Mouse (Mus musculus) limb, embryonic 13.5 days (tissue): ENCODE data around the gene Eif3k. TPM values are rescaled to one million over a fixed set of nuclear protein-coding genes. Genes with fewer than 3 reads are reported as not detected.

Source experiments
- ATAC-seq: fragments of 200-750 bp; cut with Nextera tagmentation; 2 replicates; pipeline ENCODE4 v1.8.0; 2017; ENCODE audit warnings: low read depth, moderate number of reproducible peaks, moderate TSS enrichment; ENCODE audit not compliant: low FRiP score
- H3K27ac ChIP-seq: fragments of 300-500 bp; sonication (generic); 2 replicates; pipeline ENCODE4 v1.5.1; 2015; ENCODE audit warnings: inconsistent platforms, mild to moderate bottlenecking, moderate library complexity
- H3K27me3 ChIP-seq: fragments of 300-500 bp; sonication (generic); 2 replicates; pipeline ENCODE4 v1.6.1; 2015; ENCODE audit warnings: mild to moderate bottlenecking, inconsistent platforms
- H3K36me3 ChIP-seq: fragments of 300-500 bp; sonication (generic); 2 replicates; pipeline ENCODE4 v1.6.1; 2015; ENCODE audit warnings: inconsistent platforms, mild to moderate bottlenecking, moderate library complexity
- H3K4me1 ChIP-seq: fragments of 300-500 bp; sonication (generic); 2 replicates; pipeline ENCODE4 v1.6.1; 2015; ENCODE audit warnings: inconsistent platforms
- H3K4me2 ChIP-seq: fragments of 300-500 bp; sonication (generic); replicated peaks from 2 replicates; pipeline ENCODE4 v1.6.1; 2015; ENCODE audit warnings: inconsistent platforms, mild to moderate bottlenecking, moderate library complexity
- H3K4me3 ChIP-seq: fragments of 300-500 bp; sonication (generic); 2 replicates; pipeline ENCODE4 v1.5.1; 2015; ENCODE audit warnings: moderate library complexity, mild to moderate bottlenecking, inconsistent platforms
- H3K9ac ChIP-seq: fragments of 300-500 bp; sonication (generic); 2 replicates; pipeline ENCODE4 v1.6.1; 2015; ENCODE audit warnings: mild to moderate bottlenecking, inconsistent platforms
- H3K9me3 ChIP-seq: fragments of 300-500 bp; sonication (generic); 2 replicates; pipeline ENCODE4 v1.6.1; 2016; ENCODE audit warnings: inconsistent platforms
- WGBS: fragments of 180-500 bp; shearing (Covaris S2); methylation state at CpG from one replicate; pipeline ENCODE4 v1.1.7; 2015; 5-methylcytosine and 5-hydroxymethylcytosine counted together
- polyA plus RNA-seq: library from polyadenylated mRNA; unstranded; fragments of >200 nt; fragmentation: Nextera tagmentation; extraction: Ambion mirVana; gene quantifications from 2 replicates; pipeline ENCODE4 v1.2.1, GENCODE M21; 2015

Eif3k gene
- polyA plus RNA-seq, 1 experiment from 2014 or later, result 422 TPM

DNA sequence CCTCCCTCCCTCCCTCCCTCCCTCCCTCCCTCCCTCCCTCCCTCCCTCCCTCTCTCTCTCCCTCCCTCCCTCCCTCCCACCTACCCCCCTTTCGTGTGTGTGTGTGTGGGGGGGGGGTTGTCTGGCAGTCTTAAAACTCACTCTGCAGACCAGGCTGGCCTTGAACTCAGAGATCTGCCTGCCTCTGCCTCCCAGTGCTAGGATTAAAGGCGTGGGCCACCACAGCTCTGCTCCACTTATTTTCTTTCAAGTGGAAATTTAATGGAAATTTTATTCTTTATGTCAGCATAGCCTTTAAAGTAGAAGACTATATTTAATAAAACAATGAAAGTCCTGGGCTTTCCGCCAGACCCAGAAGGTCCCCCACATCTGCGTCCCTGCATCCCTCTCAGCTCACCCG lies 15.5 kb downstream of the Eif3k start:
- no peak for ATAC-seq
- no peak overlapping the region for H3K4me2 ChIP-seq
- no peak overlapping the region for H3K4me3 ChIP-seq
- H3K27ac ChIP-seq, result no peak overlapping the region
- H3K4me1 ChIP-seq, result peaks cover 6% of the 10 kb centered on the region
- H3K27me3 ChIP-seq, result no peaks in the 10 kb centered on the region
- no peak overlapping the region for H3K9ac ChIP-seq
- no peaks in the 10 kb centered on the region for H3K9me3 ChIP-seq
- 65% methylated on average over 4 of the region's 5 CpGs for WGBS
- H3K36me3 ChIP-seq, result peaks cover 25% of the 10 kb centered on the region

DNA sequence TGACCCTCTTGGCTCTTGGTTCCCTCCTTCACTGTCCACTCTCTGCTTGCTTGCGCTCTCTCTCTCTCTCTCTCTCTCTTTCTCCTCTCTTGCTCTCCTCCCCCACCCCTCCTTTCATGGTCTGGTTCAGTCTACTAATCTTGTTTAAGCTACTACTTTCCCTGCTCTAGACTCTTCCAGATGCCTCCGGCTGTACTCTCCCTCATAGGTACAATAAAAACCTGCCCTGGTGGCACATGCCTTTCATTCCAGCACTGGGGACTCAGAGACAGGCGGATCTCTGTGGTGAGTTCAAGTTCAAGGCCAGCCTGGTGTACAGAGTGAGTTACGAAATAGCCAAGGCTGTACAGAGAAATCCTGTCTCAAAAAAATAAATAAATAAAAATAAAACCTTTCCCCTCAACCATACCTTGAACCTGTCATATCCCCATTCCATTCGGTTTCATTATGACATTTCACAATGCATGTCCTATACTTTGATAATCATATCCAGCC lies 16.3 kb downstream of the Eif3k start:
- 66% methylated on average over 5 of the region's 5 CpGs for WGBS
- ATAC-seq, result no peak
- H3K27me3 ChIP-seq, result no peaks in the 10 kb centered on the region
- no peak overlapping the region for H3K4me2 ChIP-seq
- H3K27ac ChIP-seq, result no peak overlapping the region
- H3K4me3 ChIP-seq, result no peak overlapping the region
- H3K36me3 ChIP-seq, result peaks cover 18% of the 10 kb centered on the region
- H3K4me1 ChIP-seq, result peaks cover 14% of the 10 kb centered on the region
- H3K9ac ChIP-seq, result no peak overlapping the region
- no peaks in the 10 kb centered on the region for H3K9me3 ChIP-seq

DNA sequence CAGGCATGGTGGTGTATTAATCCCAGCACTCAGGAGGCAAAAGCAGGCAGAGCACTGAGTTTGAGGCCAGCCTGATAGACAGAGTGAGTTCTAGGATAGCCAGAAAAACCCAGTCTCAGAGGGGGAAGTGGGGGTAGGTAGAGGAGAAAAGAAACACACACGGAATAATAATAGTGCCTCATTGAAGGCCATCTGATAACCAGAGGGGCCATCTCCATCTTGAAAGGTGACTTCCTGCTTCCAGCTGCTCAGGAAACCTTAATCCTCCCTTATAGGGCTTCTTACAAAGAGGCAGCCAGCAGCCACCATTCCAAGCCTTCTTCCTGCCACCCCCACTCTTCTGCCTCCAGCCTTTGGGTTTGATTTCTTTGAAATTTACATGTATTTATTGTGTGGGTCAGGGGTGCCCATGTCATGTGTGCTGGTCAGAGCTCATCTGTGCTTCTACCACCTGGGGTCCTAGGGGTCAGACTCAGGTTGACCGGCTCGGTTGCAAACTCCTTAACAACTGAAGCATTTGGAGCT lies 18.2 kb downstream of the Eif3k start:
- no peak overlapping the region for H3K27ac ChIP-seq
- no peaks in the 10 kb centered on the region for H3K27me3 ChIP-seq
- H3K9ac ChIP-seq, result no peak overlapping the region
- no peaks in the 10 kb centered on the region for H3K36me3 ChIP-seq
- no peak overlapping the region for H3K4me3 ChIP-seq
- no peaks in the 10 kb centered on the region for H3K9me3 ChIP-seq
- H3K4me1 ChIP-seq, result peaks cover 34% of the 10 kb centered on the region
- no peak overlapping the region for H3K4me2 ChIP-seq
- WGBS, result 86% methylated on average over 3 of the region's 3 CpGs
- ATAC-seq, result no peak

DNA sequence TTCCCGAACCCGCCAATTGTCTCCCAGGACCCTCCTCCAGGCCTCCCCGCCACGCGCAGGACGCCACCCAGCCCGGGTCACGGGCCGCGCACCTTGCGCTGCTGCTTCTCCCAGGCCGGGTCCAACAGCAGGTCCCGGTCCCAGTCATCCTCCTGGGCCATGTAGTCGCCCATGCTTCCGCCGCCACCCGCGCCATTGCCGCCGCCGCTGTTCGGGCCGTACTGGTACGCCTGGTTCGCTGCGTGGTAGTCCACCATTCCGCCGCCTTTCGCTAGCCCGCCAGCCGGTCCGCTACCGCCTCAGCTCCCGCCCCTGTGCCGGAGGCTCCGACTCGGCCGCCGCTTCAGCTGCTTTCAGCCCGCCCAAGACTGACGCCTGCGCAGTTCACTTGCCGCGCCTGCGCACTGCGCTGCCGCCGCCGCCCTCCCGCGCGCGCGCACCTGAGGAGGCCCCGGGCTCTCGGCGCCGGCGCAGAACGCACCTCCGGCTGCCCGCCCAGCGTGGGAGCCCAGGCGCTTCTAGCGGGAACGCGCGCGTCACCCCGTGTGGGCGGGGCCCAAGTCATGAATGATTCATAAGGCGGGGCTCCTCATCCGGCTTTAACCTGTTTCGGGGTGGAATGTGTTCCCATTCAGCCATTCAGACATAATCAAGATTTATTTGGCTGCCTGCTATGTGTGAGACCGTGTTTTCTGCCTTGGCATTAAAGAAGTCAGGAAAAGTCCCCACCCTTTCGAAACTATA lies 19.6 kb downstream of the Eif3k start, which contains the start of gene Actn4:
Gene Actn4 (minus strand): TSS at position 414 of the 744 bp plus-strand sequence.
- H3K4me3 ChIP-seq, result peak within 1 kb of the TSS; percentile 99
- no peaks in the 10 kb centered on the region for H3K27me3 ChIP-seq
- WGBS, result under 1% methylated on average over 74 of the region's 76 CpGs
- peak within 1 kb of the TSS; percentile 97 for H3K9ac ChIP-seq
- peak within 1 kb of the TSS; percentile 87 for H3K27ac ChIP-seq
- peaks cover 2% of the 10 kb centered on the region; the same call in 1 of the 2 replicates for H3K36me3 ChIP-seq
- H3K9me3 ChIP-seq, result no peaks in the 10 kb centered on the region
- ATAC-seq, result peak; percentile 90
- peaks cover 47% of the 10 kb centered on the region for H3K4me1 ChIP-seq
- peak within 1 kb of the TSS; percentile 89 for H3K4me2 ChIP-seq

DNA sequence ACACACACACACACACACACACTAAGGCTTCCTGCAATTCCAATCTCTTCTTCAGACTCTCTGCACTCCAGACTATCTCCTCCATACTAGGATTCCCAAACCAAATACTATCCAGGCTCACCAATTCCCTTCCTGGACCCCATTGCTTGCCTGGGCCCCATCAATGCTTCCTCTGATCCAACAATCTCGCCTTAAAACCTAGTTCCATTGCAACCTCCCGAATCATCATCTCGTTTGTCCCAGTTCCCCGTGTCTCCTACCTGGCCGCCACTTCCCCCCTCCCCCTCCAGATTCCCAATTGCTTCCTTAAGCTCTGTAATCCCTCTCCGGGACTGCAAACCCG lies 20.1 kb downstream of the Eif3k start:
- H3K36me3 ChIP-seq, result peaks cover 4% of the 10 kb centered on the region; the same call in 1 of the 2 replicates
- H3K9me3 ChIP-seq, result no peaks in the 10 kb centered on the region

DNA sequence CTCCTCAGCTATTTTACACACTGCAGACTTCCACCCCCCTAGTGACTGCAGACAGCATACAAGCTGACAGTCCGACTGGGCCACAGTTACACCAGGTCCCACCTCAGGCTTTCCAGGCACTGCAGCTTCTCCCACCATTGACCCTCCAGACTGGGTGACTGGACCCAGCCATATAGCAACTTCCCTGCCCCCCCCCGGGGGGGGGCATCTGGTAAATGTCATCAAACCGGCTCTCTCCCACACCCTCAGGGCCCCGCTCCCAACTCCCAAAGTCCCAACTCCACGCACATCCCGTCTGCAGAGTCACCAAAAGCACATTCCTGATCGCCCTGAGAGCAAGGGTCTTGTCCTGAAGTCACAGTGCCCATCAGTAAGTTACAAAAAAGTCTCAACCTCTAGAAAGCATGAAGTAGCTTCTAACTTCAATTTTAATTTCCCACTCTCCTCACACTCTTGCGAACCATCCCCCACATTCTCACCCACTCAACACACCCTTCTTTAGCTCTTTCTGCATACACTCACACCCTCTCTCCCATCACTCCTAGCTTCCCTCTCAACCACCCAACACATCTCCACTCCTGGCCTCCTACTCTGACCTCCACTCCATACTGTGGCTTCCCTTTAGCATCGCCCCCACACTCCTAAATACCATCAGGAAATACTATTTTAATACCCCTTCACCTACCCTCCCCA lies 21.2 kb downstream of the Eif3k start:
- H3K27me3 ChIP-seq, result no peaks in the 10 kb centered on the region
- peak overlapping the region; percentile 99 for H3K4me3 ChIP-seq
- peaks cover 61% of the 10 kb centered on the region for H3K4me1 ChIP-seq
- WGBS, result 17% methylated on average over 9 of the region's 9 CpGs
- peak overlapping the region; percentile 97 for H3K9ac ChIP-seq
- H3K4me2 ChIP-seq, result peak overlapping the region; percentile 89
- H3K9me3 ChIP-seq, result no peaks in the 10 kb centered on the region
- H3K36me3 ChIP-seq, result peaks cover 13% of the 10 kb centered on the region
- H3K27ac ChIP-seq, result peak overlapping the region; percentile 61
- ATAC-seq, result no peak

More for the DNA sequence above, 20.1 kb downstream of the Eif3k start:
- H3K4me3 ChIP-seq, result peak overlapping the region; percentile 99
- peak overlapping the region; percentile 87 for H3K27ac ChIP-seq
- peak overlapping the region; percentile 89 for H3K4me2 ChIP-seq
- 1% methylated on average over 7 of the region's 7 CpGs for WGBS
- peaks cover 51% of the 10 kb centered on the region for H3K4me1 ChIP-seq
- H3K9ac ChIP-seq, result peak overlapping the region; percentile 97
- no peak for ATAC-seq
- no peaks in the 10 kb centered on the region for H3K27me3 ChIP-seq

DNA sequence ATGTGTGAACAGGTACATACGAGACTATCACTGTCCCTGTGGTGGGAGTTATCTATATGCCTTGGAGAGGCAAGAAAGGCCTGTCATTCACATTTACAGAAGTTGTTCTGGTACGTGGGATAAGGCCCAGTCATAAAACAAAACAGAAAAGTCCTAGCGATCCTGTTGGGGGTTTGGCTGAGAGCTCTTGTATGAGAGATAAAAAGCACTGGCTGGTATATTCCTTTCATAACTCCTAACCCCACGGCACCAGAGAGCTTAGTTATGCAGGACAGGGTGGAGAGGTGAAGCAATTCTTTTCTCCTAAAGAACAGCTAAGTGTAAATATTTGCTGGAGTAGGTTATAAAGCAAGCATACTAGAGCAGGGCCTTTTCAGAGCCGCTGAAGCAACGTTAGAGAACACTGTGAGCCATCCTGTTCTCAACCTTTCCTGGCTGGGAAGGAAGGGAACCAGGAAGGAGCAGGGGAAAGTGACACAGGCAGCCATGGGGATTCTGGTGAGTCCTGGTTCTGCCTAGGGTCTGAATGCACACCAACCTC lies 22.1 kb downstream of the Eif3k start:
- Histone ChIP-seq H3K4me1 (peaks cover 71% of the 10 kb centered on the region), H3K27ac (peak overlapping the region; percentile 61; the same call in 1 of the 2 replicates), H3K9ac (peak overlapping the region; percentile 97), H3K4me3 (peak overlapping the region; percentile 99), H3K27me3 (no peaks in the 10 kb centered on the region), H3K36me3 (peaks cover 13% of the 10 kb centered on the region), H3K9me3 (no peaks in the 10 kb centered on the region), H3K4me2 (peak overlapping the region; percentile 89)
- no peak for ATAC-seq
- WGBS, result 31% methylated on average over 6 of the region's 6 CpGs

DNA sequence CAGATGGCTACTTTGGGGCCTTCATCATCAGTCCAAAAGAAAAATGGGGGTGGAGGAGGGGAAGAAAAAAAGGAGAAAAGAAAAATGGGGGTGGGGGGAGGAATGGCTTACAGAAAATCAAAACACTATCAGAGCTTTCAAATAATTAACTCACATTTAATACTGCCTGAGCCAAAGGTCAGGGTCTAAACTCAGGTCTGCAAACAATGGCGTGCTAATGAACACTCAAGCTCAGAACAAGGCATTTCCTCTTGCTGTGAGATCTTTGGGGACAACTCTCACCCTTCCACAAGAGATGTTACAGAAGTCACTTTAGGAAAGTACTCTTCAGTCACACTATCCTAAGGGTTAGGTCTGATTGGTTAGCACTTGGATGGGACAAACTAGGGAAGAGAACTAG lies 22.9 kb downstream of the Eif3k start:
- Histone ChIP-seq H3K9ac (0 out of 2 replicates have a peak overlapping the region, but pooled peaks have one; percentile 97), H3K27ac (no peak overlapping the region), H3K4me1 (peaks cover 77% of the 10 kb centered on the region)

DNA sequence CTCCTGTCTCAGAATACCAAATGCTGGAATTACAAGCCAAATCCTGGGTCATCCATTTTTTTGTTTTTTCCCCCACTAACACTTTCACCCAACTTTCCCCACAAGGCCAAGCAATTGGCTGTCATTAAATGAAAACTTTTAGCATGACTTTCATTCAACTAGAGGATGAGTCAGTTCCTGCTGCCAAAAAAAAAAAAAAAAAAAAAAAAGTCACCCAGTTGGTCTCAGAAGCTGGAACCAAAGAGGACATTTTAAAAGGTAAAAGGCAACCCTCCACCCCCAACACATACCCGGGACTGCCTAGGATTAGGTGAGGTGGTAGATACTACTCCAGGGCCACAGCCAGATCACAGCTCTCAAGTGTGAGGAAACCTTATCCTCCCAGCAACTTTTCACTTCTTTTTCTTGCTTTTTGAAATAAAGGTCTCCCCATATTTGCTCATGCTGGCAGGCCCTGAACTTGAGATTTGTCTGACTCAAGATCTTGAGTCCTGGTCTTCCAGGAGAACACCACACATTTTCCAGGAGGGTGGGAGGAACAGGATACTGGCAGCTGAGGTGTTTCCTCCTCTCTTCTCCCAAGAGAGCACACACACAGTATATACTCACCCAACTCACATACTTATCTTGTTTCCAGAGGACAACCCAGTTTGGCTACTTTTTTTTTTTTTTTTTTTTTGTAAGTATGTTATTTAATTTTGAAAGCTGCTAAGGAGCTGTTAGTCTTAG lies 23.5 kb downstream of the Eif3k start:
- peaks cover 13% of the 10 kb centered on the region for H3K36me3 ChIP-seq
- ATAC-seq, result no peak
- H3K4me1 ChIP-seq, result peaks cover 83% of the 10 kb centered on the region
- H3K4me3 ChIP-seq, result no peak overlapping the region
- WGBS, result 52% methylated on average over 1 of the region's 1 CpGs
- peak overlapping the region; percentile 89 for H3K4me2 ChIP-seq
- no peak overlapping the region for H3K27ac ChIP-seq
- no peaks in the 10 kb centered on the region for H3K9me3 ChIP-seq
- no peaks in the 10 kb centered on the region for H3K27me3 ChIP-seq
- no peak overlapping the region for H3K9ac ChIP-seq

More for the DNA sequence above, 22.9 kb downstream of the Eif3k start:
- peak overlapping the region; percentile 99 for H3K4me3 ChIP-seq
- peak overlapping the region; percentile 89 for H3K4me2 ChIP-seq
- H3K27me3 ChIP-seq, result no peaks in the 10 kb centered on the region
- H3K9me3 ChIP-seq, result no peaks in the 10 kb centered on the region
- ATAC-seq, result no peak
- WGBS, result 45% methylated on average over 1 of the region's 1 CpGs
- H3K36me3 ChIP-seq, result peaks cover 13% of the 10 kb centered on the region

DNA sequence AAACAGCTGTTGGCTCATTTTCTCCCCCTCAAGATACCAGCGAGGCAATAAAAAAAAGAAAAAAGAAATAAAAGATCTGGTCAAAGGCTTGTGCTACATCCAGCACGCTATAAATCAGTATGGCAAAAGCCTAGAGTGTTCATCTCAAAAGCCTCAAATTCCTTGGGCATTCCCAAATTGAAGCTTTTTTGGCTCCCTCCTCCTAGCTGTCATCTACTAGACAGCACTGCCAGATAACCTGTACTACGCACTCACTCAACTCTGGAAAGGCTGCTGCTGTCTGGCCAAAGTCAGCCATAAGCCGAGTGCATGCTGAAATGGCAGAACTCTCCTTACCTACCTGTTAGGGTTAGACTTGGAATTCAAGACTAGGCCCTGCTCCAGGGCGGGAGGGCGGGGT lies 24.4 kb downstream of the Eif3k start:
- Histone ChIP-seq H3K4me1 (peaks cover 88% of the 10 kb centered on the region), H3K27ac (peak overlapping the region; percentile 39; the same call in 1 of the 2 replicates), H3K4me2 (no peak overlapping the region), H3K27me3 (no peaks in the 10 kb centered on the region), H3K9me3 (no peaks in the 10 kb centered on the region), H3K9ac (no peak overlapping the region), H3K4me3 (no peak overlapping the region), H3K36me3 (peaks cover 13% of the 10 kb centered on the region)
- 72% methylated on average over 6 of the region's 6 CpGs for WGBS
- ATAC-seq, result no peak

DNA sequence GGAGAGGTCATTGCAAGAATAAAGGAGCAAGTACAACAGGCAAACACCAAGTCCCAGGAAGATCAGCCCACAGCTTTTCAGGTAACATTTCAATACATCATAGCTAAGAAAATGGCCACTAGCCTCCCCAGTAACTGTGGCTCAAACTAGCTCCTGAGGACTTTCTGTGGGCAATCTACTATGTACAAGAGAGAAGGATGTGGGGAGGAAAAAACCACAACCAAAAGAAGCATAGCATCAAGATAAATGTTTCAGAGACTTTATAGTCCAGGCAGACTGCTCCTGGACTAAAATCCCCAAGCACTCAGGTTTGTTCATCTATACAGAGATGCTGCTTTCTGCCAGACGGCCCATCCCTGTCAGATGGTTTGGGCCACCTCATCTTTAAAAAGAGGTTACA lies 25.4 kb downstream of the Eif3k start:
- ATAC-seq, result no peak
- H3K27me3 ChIP-seq, result no peaks in the 10 kb centered on the region
- H3K9ac ChIP-seq, result no peak overlapping the region
- peaks cover 13% of the 10 kb centered on the region for H3K36me3 ChIP-seq
- H3K4me3 ChIP-seq, result no peak overlapping the region
- H3K4me2 ChIP-seq, result no peak overlapping the region
- H3K9me3 ChIP-seq, result no peaks in the 10 kb centered on the region
- WGBS, result 87% methylated on average over 1 of the region's 1 CpGs
- H3K4me1 ChIP-seq, result peaks cover 97% of the 10 kb centered on the region
- peak overlapping the region; percentile 94; the same call in 1 of the 2 replicates for H3K27ac ChIP-seq
